Mouse (Mus musculus) kidney, adult 11 months (tissue): ENCODE data around the gene Adamts17.

Experiments used
- DNase-seq: peaks from one replicate; pipeline ENCODE4 v3.0.0; 2022

Adamts17 gene

GRCm38 (mm10) chr7:67110551-67111159, 271.1 kb downstream of the Adamts17 start:
- no peak for DNase-seq

GRCm38 (mm10) chr7:67112495-67113216, 273.1 kb downstream of the Adamts17 start:
- peak; percentile 23 for DNase-seq

- DNase-seq = no peak
These were observed 274.5 kb downstream of the Adamts17 start for GRCm38 (mm10) chr7:67114056-67114455.

GRCm38 (mm10) chr7:67115056-67115455, 275.5 kb downstream of the Adamts17 start:
- DNase-seq = no peak

- no peak for DNase-seq
These were observed 295.6 kb downstream of the Adamts17 start for GRCm38 (mm10) chr7:67135140-67135539.

GRCm38 (mm10) chr7:67142347-67143015, 302.9 kb downstream of the Adamts17 start:
- DNase-seq = no peak

- no peak for DNase-seq
These were observed 306.2 kb downstream of the Adamts17 start for GRCm38 (mm10) chr7:67145748-67146147.

- no peak for DNase-seq
These were observed 306.6 kb downstream of the Adamts17 start for GRCm38 (mm10) chr7:67146151-67146550.

GRCm38 (mm10) chr7:67149707-67150106, 310.2 kb downstream of the Adamts17 start:
- DNase-seq = no peak

GRCm38 (mm10) chr7:67152626-67153025, 313.1 kb downstream of the Adamts17 start:
- DNase-seq = no peak

- no peak for DNase-seq
These were observed 322.6 kb downstream of the Adamts17 start for GRCm38 (mm10) chr7:67162135-67162534.

GRCm38 (mm10) chr7:67168288-67168687, 328.8 kb downstream of the Adamts17 start:
- no peak for DNase-seq

GRCm38 (mm10) chr7:67168763-67169569, 329.4 kb downstream of the Adamts17 start:
- no peak for DNase-seq

GRCm38 (mm10) chr7:67173522-67174195, 334.1 kb downstream of the Adamts17 start:
- DNase-seq = no peak

- no peak for DNase-seq
These were observed 344.3 kb downstream of the Adamts17 start for GRCm38 (mm10) chr7:67183786-67184185.

- DNase-seq = peak; percentile 42
These were observed 359.9 kb downstream of the Adamts17 start for GRCm38 (mm10) chr7:67199412-67199811.
